Mouse (Mus musculus): ENCODE results near the gene Fam221b.

The Fam221b gene

GRCm38 (mm10) chr4:43656339-43657109 lies 12.4 kb downstream of the Fam221b start, which contains the start of gene Hint2:
Gene Hint2 (minus strand): TSS chr4:43656466.
- peak; percentile 97 for DNase-seq

GRCm38 (mm10) chr4:43655656-43656338 lies 13.1 kb downstream of the Fam221b start:
- DNase-seq, result no peak

GRCm38 (mm10) chr4:43653161-43654015 lies 15.6 kb downstream of the Fam221b start, which contains the start of gene Spag8:
Gene Spag8 (minus strand): TSS chr4:43653594.
- no peak for DNase-seq

- no peak for DNase-seq
Observed at GRCm38 (mm10) chr4:43652726-43653125, 16.2 kb downstream of the Fam221b start.

- no peak for DNase-seq
Observed at GRCm38 (mm10) chr4:43649783-43650182, 19.2 kb downstream of the Fam221b start.

- no peak for DNase-seq
Observed at GRCm38 (mm10) chr4:43640491-43640890, 28.5 kb downstream of the Fam221b start.

DNA sequence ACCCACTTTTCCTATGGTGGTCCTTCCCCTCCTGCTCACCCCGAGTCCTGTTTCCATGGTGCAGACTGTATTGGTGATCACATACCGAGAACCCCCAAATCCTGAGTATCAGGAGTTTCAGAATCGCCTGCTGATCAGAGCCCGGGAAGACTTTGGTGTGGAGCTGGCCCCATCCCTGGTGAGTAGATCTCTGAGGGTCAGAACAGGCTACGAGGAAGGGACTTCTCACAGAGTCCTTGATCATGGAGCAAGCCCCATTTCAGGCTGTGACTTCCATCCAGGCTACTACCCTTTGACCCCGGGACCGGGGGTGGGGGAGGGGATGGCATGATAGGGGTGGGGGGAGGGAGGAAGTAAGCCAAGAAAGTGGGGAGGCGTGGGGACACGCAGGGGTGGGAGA lies 28.9 kb downstream of the Fam221b start:
- DNase-seq, result no peak

DNA sequence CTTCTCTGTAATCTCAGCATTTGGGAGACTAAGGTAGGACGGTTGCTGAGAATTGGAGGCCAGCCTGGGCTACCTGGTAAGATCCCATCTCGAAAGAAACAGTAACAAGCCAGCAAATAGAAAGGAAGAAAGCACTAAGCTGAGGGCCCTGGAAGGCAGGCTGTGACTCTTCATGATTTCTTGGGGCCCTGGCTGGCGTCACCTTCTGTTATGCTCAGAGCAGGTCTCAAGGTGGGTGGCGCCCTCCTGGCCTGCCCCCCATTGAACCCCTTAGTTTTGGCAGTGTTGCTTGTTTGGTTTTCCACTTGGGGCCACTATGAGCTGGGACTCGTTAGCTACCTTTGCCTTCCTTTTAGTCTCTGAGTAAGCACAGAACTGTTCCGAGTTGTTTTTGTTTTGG lies 32.2 kb downstream of the Fam221b start:
- DNase-seq, result no peak

DNA sequence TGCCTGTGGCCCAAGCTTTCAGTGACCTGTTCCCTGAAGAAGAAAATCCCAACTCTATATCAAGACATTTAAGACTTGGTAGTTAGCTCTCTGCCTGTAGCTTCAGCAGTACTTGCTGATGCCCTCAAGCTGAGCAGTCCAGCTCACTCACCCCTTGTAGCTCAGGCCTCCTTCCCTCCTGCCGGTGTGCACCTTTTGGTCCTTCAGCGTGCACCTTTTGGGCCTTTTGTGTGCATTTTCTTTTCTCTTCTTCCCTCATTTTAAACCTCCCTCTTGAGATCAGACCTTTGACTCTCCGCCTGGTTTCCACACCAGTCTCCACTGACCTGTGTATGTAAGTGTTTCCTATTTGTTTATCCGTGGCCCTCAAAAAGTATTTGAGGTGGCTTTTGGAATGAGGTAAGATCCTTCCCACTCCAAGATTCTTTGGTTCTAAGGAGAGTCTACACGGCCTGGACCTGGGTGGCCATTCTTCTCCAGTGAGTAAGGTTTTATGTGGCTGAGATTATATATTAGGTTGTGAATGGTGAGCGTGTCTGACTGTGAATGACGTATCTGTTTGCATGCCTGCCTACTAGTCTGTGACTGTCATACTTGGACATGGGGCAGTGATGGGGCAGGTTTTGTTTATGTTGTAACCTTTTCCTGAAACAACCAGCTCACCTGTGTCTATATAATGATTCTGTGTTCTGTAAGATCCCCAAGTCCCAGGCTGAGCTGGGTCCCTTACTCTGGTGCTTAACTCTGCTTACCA lies 34.1 kb downstream of the Fam221b start:
- DNase-seq, result peak; percentile 2

GRCm38 (mm10) chr4:43633736-43634135 lies 35.2 kb downstream of the Fam221b start:
- DNase-seq, result no peak

GRCm38 (mm10) chr4:43633296-43633695 lies 35.6 kb downstream of the Fam221b start:
- DNase-seq, result no peak

- peak; percentile 56 for DNase-seq
Observed at GRCm38 (mm10) chr4:43631956-43632920, 36.7 kb downstream of the Fam221b start.

GRCm38 (mm10) chr4:43631046-43631955 lies 37.6 kb downstream of the Fam221b start, which contains the start of gene Npr2:
Gene Npr2 (plus strand): TSS chr4:43631935.
- peak; percentile 69 for DNase-seq

DNA sequence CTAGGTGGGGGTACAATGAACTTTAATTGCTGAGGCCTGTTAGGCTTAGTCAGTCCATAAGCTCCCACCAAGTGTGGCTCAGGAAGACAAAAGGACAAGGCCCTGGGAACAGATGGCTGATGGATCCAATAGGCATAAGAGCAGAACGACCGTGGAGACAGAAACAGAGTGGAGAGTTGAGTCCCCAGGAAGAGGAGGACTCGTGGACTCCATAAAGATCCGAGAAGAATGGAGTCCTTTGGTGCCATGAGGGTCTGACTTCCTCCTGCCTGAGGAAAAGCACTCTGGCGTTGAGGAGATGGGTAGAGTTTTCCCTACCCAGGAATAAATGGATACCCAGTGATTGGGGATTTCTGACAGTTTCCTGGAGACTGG lies 38.3 kb downstream of the Fam221b start:
- no peak for DNase-seq

DNA sequence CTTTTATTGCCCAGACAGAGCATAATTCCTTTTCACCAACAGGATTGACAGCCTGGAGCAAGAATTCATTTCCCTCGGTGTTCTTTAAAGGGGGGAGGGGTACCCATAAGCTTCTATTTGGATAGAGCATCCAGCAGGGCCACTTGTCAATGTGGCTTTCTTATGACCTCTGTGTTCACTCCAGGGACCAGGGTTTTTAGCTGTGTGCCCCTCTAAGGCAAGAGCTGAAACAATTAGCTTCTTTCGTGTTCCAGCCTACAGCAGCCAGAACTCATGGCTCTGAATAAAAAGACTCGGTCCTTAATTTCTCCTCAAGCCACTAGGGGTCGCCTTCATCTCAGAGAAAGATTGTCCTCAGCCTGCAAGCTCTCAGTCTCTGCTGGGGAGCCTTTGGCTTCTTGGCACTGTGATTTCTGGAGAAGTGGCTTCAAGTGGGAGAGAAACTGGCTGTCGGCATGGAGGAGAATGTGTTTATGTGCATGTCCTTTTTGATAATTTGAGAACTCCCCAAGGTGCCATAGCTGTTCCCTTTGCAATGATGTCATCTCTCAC lies 38.8 kb downstream of the Fam221b start:
- DNase-seq, result peak; percentile 91

GRCm38 (mm10) chr4:43629106-43629817 lies 39.7 kb downstream of the Fam221b start:
- DNase-seq, result peak; percentile 48

DNA sequence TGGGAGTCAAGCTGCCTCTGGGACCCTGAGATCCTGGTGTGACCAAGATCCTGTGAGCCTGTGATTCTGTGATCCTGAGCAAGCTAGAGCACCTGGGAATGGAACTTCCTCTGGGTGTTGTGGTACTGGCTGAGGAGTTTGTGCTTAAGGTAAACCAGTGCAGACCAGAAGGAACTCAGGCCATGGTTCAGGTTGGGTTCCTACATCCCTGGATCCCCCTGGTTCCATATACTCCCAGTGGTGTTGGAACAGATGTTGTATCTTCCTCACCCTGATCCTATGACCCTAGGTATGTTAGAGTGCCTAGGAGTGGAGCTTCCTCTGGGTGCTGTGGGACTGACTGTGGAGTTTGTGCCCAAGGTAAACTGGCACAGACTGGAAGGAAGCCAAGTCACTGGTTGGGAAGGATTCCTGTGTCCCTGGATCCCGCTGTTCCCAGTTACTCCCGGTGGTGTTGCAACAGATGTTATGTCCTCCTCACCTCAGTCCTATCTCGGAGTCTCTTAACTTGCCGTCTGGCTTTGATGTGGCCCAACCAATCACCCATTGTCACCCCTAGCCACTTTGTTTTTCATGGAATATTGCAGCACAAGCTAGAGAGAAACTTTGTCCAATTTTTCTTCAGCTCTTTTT lies 48.7 kb downstream of the Fam221b start:
- no peak for DNase-seq

DNA sequence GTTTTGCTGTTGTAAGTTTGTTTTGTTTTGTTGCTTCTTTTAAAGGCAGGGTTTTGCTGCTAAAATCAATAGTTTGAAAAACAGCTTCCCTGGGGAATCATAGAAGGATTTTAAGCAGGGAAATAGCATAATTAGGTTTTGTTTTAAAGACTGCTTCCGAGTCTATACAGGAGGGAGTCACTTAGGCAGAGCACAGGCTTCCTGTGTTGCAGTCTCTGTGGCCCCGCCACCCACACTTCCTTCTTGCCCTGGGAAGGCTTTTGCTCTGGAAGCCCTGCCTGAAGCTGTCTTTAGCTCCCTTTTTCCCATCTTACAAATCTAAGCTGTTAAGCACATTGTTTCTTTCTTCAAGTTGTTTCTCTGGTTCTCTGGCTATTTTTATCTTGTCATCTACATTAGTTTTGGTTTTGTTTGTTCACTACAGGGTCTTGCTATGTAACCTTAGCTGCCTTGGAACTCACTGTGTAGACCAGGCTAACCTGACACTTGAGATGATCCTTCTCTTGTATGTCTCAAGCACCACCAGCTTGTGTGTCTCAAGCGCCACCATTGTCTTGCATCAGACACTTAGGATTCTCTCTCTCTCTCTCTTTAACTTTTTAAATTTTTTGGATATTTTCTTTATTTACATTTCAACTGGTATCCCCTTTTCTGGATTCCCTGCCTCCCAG lies 55.8 kb downstream of the Fam221b start:
- DNase-seq, result no peak
